Mouse (Mus musculus) midbrain, embryonic 15.5 days (tissue): ENCODE results near the gene Il27ra. TPM values are rescaled to one million over a fixed set of nuclear protein-coding genes. Genes with fewer than 3 reads are reported as not detected.
A peak's percentile ranks its signal among the peaks of the same experiment; 100 is the strongest.
"Not testable (repeated sequence)": the region's sequence is repeated elsewhere in the genome, so short reads cannot be mapped to it uniquely, and the experiment has no call there.

Experiments used
- ATAC-seq: fragments of 200-750 bp; cut with Nextera tagmentation; replicated peaks from 2 replicates; pipeline ENCODE4 v1.8.0; 2017; ENCODE audit warnings: moderate TSS enrichment
- H3K27ac ChIP-seq: fragments of 300-500 bp; sonication (generic); 2 replicates; pipeline ENCODE4 v1.5.1; 2015; ENCODE audit warnings: mild to moderate bottlenecking, inconsistent platforms
- H3K27me3 ChIP-seq: fragments of 300-500 bp; sonication (generic); replicated peaks from 2 replicates; pipeline ENCODE4 v1.6.1; 2015; ENCODE audit warnings: inconsistent platforms
- H3K36me3 ChIP-seq: fragments of 300-500 bp; sonication (generic); replicated peaks from 2 replicates; pipeline ENCODE4 v1.6.1; 2015; ENCODE audit warnings: inconsistent platforms
- H3K4me1 ChIP-seq: fragments of 300-500 bp; sonication (generic); 2 replicates; pipeline ENCODE4 v1.6.1; 2015; ENCODE audit warnings: inconsistent platforms
- H3K4me2 ChIP-seq: fragments of 300-500 bp; sonication (generic); 2 replicates; pipeline ENCODE4 v1.6.1; 2015; ENCODE audit warnings: inconsistent platforms, mild to moderate bottlenecking, moderate library complexity
- H3K4me3 ChIP-seq: fragments of 300-500 bp; sonication (generic); 2 replicates; pipeline ENCODE4 v1.5.1; 2015; ENCODE audit warnings: mild to moderate bottlenecking, inconsistent platforms
- H3K9ac ChIP-seq: fragments of 300-500 bp; sonication (generic); 2 replicates; pipeline ENCODE4 v1.6.1; 2015; ENCODE audit warnings: mild to moderate bottlenecking, inconsistent platforms
- H3K9me3 ChIP-seq: fragments of 300-500 bp; sonication (generic); 2 replicates; pipeline ENCODE4 v1.6.1; 2016; ENCODE audit warnings: inconsistent platforms
- WGBS: fragments of 180-500 bp; shearing (Covaris S2); methylation state at CpG from one replicate; pipeline ENCODE4 v1.1.7; 2015; ENCODE audit warnings: mixed read lengths; 5-methylcytosine and 5-hydroxymethylcytosine counted together
- polyA plus RNA-seq: library from polyadenylated mRNA; unstranded; fragments of >200 nt; fragmentation: Nextera tagmentation; extraction: Ambion mirVana; gene quantifications from 2 replicates; pipeline ENCODE4 v1.2.1, GENCODE M21; 2015

Il27ra gene
- polyA plus RNA-seq, 1 experiment from 2014 or later: 0.58 TPM

GRCm38 (mm10) chr8:84011705-84012498 lies 30.5 kb downstream of the Il27ra start, which contains the start of gene 2210011C24Rik:
TSS of gene 2210011C24Rik (minus strand) at chr8:84012171.
- no peak within 1 kb of the TSS for H3K27ac ChIP-seq
- ATAC-seq: peak; percentile 48
- no peaks in the 10 kb centered on the region for H3K9me3 ChIP-seq
- peak within 1 kb of the TSS; percentile 54 for H3K4me3 ChIP-seq
- H3K36me3 ChIP-seq: no peaks in the 10 kb centered on the region
- H3K4me1 ChIP-seq: peaks cover 28% of the 10 kb centered on the region
- under 1% methylated on average over 45 of the region's 45 CpGs for WGBS
- H3K27me3 ChIP-seq: peaks cover 35% of the 10 kb centered on the region
- H3K9ac ChIP-seq: peak within 1 kb of the TSS; percentile 57
- H3K4me2 ChIP-seq: peak within 1 kb of the TSS; percentile 98

- Histone ChIP-seq H3K9ac (peak overlapping the region; percentile 57), H3K27me3 (peaks cover 35% of the 10 kb centered on the region), H3K4me3 (peak overlapping the region; percentile 54), H3K9me3 (no peaks in the 10 kb centered on the region), H3K4me1 (peaks cover 28% of the 10 kb centered on the region), H3K4me2 (peak overlapping the region; percentile 98), H3K27ac (no peak overlapping the region), H3K36me3 (no peaks in the 10 kb centered on the region)
- peak; percentile 45 for ATAC-seq
- 1% methylated on average over 83 of the region's 83 CpGs for WGBS
Measured at GRCm38 (mm10) chr8:84010625-84011611, 31.5 kb downstream of the Il27ra start.

GRCm38 (mm10) chr8:84009876-84010275 lies 32.5 kb downstream of the Il27ra start:
- Histone ChIP-seq H3K4me2 (peak overlapping the region; percentile 16; the same call in 1 of the 2 replicates), H3K27me3 (peaks cover 35% of the 10 kb centered on the region), H3K9ac (no peak overlapping the region), H3K27ac (no peak overlapping the region), H3K9me3 (no peaks in the 10 kb centered on the region), H3K36me3 (no peaks in the 10 kb centered on the region), H3K4me1 (peaks cover 32% of the 10 kb centered on the region), H3K4me3 (no peak overlapping the region)
- ATAC-seq: no peak
- WGBS: under 1% methylated on average over 11 of the region's 11 CpGs

GRCm38 (mm10) chr8:84008362-84008761 lies 34.0 kb downstream of the Il27ra start:
- no peak for ATAC-seq
- H3K27ac ChIP-seq: no peak overlapping the region
- no peak overlapping the region for H3K4me3 ChIP-seq
- no peak overlapping the region for H3K4me2 ChIP-seq
- H3K9ac ChIP-seq: no peak overlapping the region
- 34% methylated on average over 7 of the region's 7 CpGs for WGBS
- peaks cover 40% of the 10 kb centered on the region for H3K4me1 ChIP-seq
- H3K27me3 ChIP-seq: peaks cover 33% of the 10 kb centered on the region
- H3K9me3 ChIP-seq: no peaks in the 10 kb centered on the region
- no peaks in the 10 kb centered on the region for H3K36me3 ChIP-seq

- not testable (repeated sequence) for H3K27ac ChIP-seq, H3K36me3 ChIP-seq, H3K9me3 ChIP-seq, H3K9ac ChIP-seq, H3K4me3 ChIP-seq, H3K4me2 ChIP-seq, ATAC-seq
- Histone ChIP-seq H3K4me1 (peaks cover 31% of the 10 kb centered on the region), H3K27me3 (peaks cover 22% of the 10 kb centered on the region)
- WGBS: 94% methylated on average over 7 of the region's 7 CpGs
Measured at GRCm38 (mm10) chr8:84005502-84005901, 36.9 kb downstream of the Il27ra start.

- Histone ChIP-seq H3K4me1 (peaks cover 27% of the 10 kb centered on the region), H3K9me3 (no peaks in the 10 kb centered on the region), H3K9ac (peak overlapping the region; percentile 54), H3K4me2 (peak overlapping the region; percentile 95), H3K36me3 (no peaks in the 10 kb centered on the region), H3K4me3 (peak overlapping the region; percentile 51), H3K27me3 (peaks cover 18% of the 10 kb centered on the region), H3K27ac (peak overlapping the region; percentile 64)
- under 1% methylated on average over 30 of the region's 30 CpGs for WGBS
- ATAC-seq: peak; percentile 87
Measured at GRCm38 (mm10) chr8:84004533-84005201, 37.7 kb downstream of the Il27ra start.

GRCm38 (mm10) chr8:84003612-84004246 lies 38.7 kb downstream of the Il27ra start:
- peak overlapping the region; percentile 95 for H3K4me2 ChIP-seq
- H3K27ac ChIP-seq: no peak overlapping the region
- peaks cover 36% of the 10 kb centered on the region for H3K4me1 ChIP-seq
- H3K4me3 ChIP-seq: peak overlapping the region; percentile 51
- ATAC-seq: no peak
- no peaks in the 10 kb centered on the region for H3K36me3 ChIP-seq
- no peaks in the 10 kb centered on the region for H3K9me3 ChIP-seq
- no peak overlapping the region for H3K9ac ChIP-seq
- WGBS: 76% methylated on average over 6 of the region's 6 CpGs
- peaks cover 18% of the 10 kb centered on the region for H3K27me3 ChIP-seq

- WGBS: 54% methylated on average over 12 of the region's 12 CpGs
Measured at GRCm38 (mm10) chr8:84002957-84003611, 39.3 kb downstream of the Il27ra start.

GRCm38 (mm10) chr8:84001281-84002000 lies 40.9 kb downstream of the Il27ra start, which contains the start of gene 1700067K01Rik:
TSS of gene 1700067K01Rik (plus strand) at chr8:84001502.
- H3K9me3 ChIP-seq: no peaks in the 10 kb centered on the region
- peak within 1 kb of the TSS; percentile 23; the same call in 1 of the 2 replicates for H3K4me2 ChIP-seq
- no peak within 1 kb of the TSS for H3K9ac ChIP-seq
- no peak within 1 kb of the TSS for H3K27ac ChIP-seq
- H3K4me1 ChIP-seq: peaks cover 43% of the 10 kb centered on the region
- 0 out of 2 replicates have a peak within 1 kb of the TSS, but pooled peaks have one; percentile 0 for H3K4me3 ChIP-seq
- peaks cover 18% of the 10 kb centered on the region for H3K27me3 ChIP-seq
- no peaks in the 10 kb centered on the region for H3K36me3 ChIP-seq
- WGBS: 22% methylated on average over 61 of the region's 61 CpGs
- no peak for ATAC-seq

More at GRCm38 (mm10) chr8:84002957-84003611, 39.3 kb downstream of the Il27ra start:
- H3K9me3 ChIP-seq: no peaks in the 10 kb centered on the region
- ATAC-seq: no peak
- no peak overlapping the region for H3K27ac ChIP-seq
- peaks cover 40% of the 10 kb centered on the region for H3K4me1 ChIP-seq
- no peak overlapping the region for H3K4me2 ChIP-seq
- no peak overlapping the region for H3K9ac ChIP-seq
- peaks cover 18% of the 10 kb centered on the region for H3K27me3 ChIP-seq
- H3K4me3 ChIP-seq: no peak overlapping the region
- no peaks in the 10 kb centered on the region for H3K36me3 ChIP-seq

- H3K9ac ChIP-seq: no peak overlapping the region
- no peak overlapping the region for H3K4me3 ChIP-seq
- no peak overlapping the region for H3K4me2 ChIP-seq
Measured at GRCm38 (mm10) chr8:83999825-84000224, 42.6 kb downstream of the Il27ra start.

More at GRCm38 (mm10) chr8:83999825-84000224, 42.6 kb downstream of the Il27ra start:
- 89% methylated on average over 2 of the region's 2 CpGs for WGBS
- Histone ChIP-seq H3K4me1 (peaks cover 42% of the 10 kb centered on the region), H3K27ac (no peak overlapping the region), H3K36me3 (peaks cover 4% of the 10 kb centered on the region; the same call in 1 of the 2 replicates), H3K9me3 (no peaks in the 10 kb centered on the region), H3K27me3 (peaks cover 18% of the 10 kb centered on the region)
- no peak for ATAC-seq
